Mouse (Mus musculus): ENCODE measurements around the gene Zfp275. TPM values are rescaled to one million over a fixed set of nuclear protein-coding genes. Genes with fewer than 3 reads are reported as not detected.
"Not testable (repeated sequence)": the region's sequence is repeated elsewhere in the genome, so short reads cannot be mapped to it uniquely, and the experiment has no call there.

The Zfp275 gene
- polyA plus RNA-seq, 1 experiment from 2014 or later, result 12.3 TPM

- no peak overlapping the region for H3K27ac ChIP-seq (ENCODE audit: low read depth, low read length)
- H3K9ac ChIP-seq (ENCODE audit: low read depth, low read length), result no peak overlapping the region
- no peaks in the 10 kb centered on the region for H3K9me3 ChIP-seq (replicated peaks; ENCODE audit: control insufficient read depth, low read length)
- H3K4me2 ChIP-seq, result no peak overlapping the region
- no peaks in the 10 kb centered on the region for H3K36me3 ChIP-seq (ENCODE audit: control insufficient read depth, insufficient read depth, low read length)
- no peak for ATAC-seq (replicated peaks; ENCODE audit: insufficient number of reproducible peaks, low FRiP score, low TSS enrichment)
- H3K27me3 ChIP-seq (ENCODE audit: control insufficient read depth, insufficient read depth, low read length), result 0 out of 2 replicates have a peak, but pooled peaks cover 2% of the 10 kb centered on the region
- WGBS (ENCODE audit: insufficient replicate concordance), result 33% methylated on average over 1 of the region's 1 CpGs
- H3K4me3 ChIP-seq (ENCODE audit: low read depth, low read length), result no peak overlapping the region
- no peaks in the 10 kb centered on the region for H3K4me1 ChIP-seq (ENCODE audit: control insufficient read depth, insufficient read depth, low read length)
Measured at GRCm38 (mm10) chrX:73384924-73385323, 42.5 kb downstream of the Zfp275 start.

GRCm38 (mm10) chrX:73391481-73391880 is 49.1 kb downstream of the Zfp275 start:
- H3K4me1 ChIP-seq (ENCODE audit: control insufficient read depth, insufficient read depth, low read length), result no peaks in the 10 kb centered on the region
- H3K4me3 ChIP-seq (ENCODE audit: low read depth, low read length), result no peak overlapping the region
- H3K9ac ChIP-seq (ENCODE audit: low read depth, low read length), result no peak overlapping the region
- no peak for ATAC-seq (replicated peaks; ENCODE audit: insufficient number of reproducible peaks, low FRiP score, low TSS enrichment)
- no peaks in the 10 kb centered on the region for H3K27me3 ChIP-seq (ENCODE audit: control insufficient read depth, insufficient read depth, low read length)
- H3K4me2 ChIP-seq, result no peak overlapping the region
- no peak overlapping the region for H3K27ac ChIP-seq (ENCODE audit: low read depth, low read length)
- no peaks in the 10 kb centered on the region for H3K36me3 ChIP-seq (ENCODE audit: control insufficient read depth, insufficient read depth, low read length)
- H3K9me3 ChIP-seq (replicated peaks; ENCODE audit: control insufficient read depth, low read length), result no peaks in the 10 kb centered on the region
- 73% methylated on average over 4 of the region's 4 CpGs for WGBS (ENCODE audit: insufficient replicate concordance)

GRCm38 (mm10) chrX:73396446-73396845 is 54.0 kb downstream of the Zfp275 start:
- Histone ChIP-seq H3K27me3 (ENCODE audit: control insufficient read depth, insufficient read depth, low read length) (no peaks in the 10 kb centered on the region), H3K4me1 (ENCODE audit: control insufficient read depth, insufficient read depth, low read length) (no peaks in the 10 kb centered on the region), H3K4me3 (ENCODE audit: low read depth, low read length) (no peak overlapping the region), H3K9me3 (replicated peaks; ENCODE audit: control insufficient read depth, low read length) (no peaks in the 10 kb centered on the region), H3K9ac (ENCODE audit: low read depth, low read length) (no peak overlapping the region), H3K27ac (ENCODE audit: low read depth, low read length) (no peak overlapping the region), H3K4me2 (no peak overlapping the region), H3K36me3 (ENCODE audit: control insufficient read depth, insufficient read depth, low read length) (no peaks in the 10 kb centered on the region)
- 100% methylated on average over 1 of the region's 1 CpGs for WGBS (ENCODE audit: insufficient replicate concordance)
- no peak for ATAC-seq (replicated peaks; ENCODE audit: insufficient number of reproducible peaks, low FRiP score, low TSS enrichment)

- H3K36me3 ChIP-seq (ENCODE audit: control insufficient read depth, insufficient read depth, low read length); ATAC-seq (replicated peaks; ENCODE audit: insufficient number of reproducible peaks, low FRiP score, low TSS enrichment); H3K4me2 ChIP-seq; H3K27ac ChIP-seq (ENCODE audit: low read depth, low read length); H3K9ac ChIP-seq (ENCODE audit: low read depth, low read length); H3K4me1 ChIP-seq (ENCODE audit: control insufficient read depth, insufficient read depth, low read length); H3K9me3 ChIP-seq (replicated peaks; ENCODE audit: control insufficient read depth, low read length); H3K27me3 ChIP-seq (ENCODE audit: control insufficient read depth, insufficient read depth, low read length); H3K4me3 ChIP-seq (ENCODE audit: low read depth, low read length): not testable (repeated sequence)
- WGBS (ENCODE audit: insufficient replicate concordance), result 63% methylated on average over 1 of the region's 2 CpGs
Measured at GRCm38 (mm10) chrX:73398636-73399035, 56.2 kb downstream of the Zfp275 start, which contains the start of gene Gm18336. TSS of gene Gm18336 (minus strand) at chrX:73398736.

- Histone ChIP-seq H3K9me3 (replicated peaks; ENCODE audit: control insufficient read depth, low read length) (no peaks in the 10 kb centered on the region), H3K36me3 (ENCODE audit: control insufficient read depth, insufficient read depth, low read length) (no peaks in the 10 kb centered on the region), H3K4me1 (ENCODE audit: control insufficient read depth, insufficient read depth, low read length) (no peaks in the 10 kb centered on the region), H3K4me3 (ENCODE audit: low read depth, low read length) (no peak overlapping the region), H3K9ac (ENCODE audit: low read depth, low read length) (no peak overlapping the region), H3K4me2 (no peak overlapping the region), H3K27me3 (ENCODE audit: control insufficient read depth, insufficient read depth, low read length) (no peaks in the 10 kb centered on the region), H3K27ac (ENCODE audit: low read depth, low read length) (no peak overlapping the region)
- ATAC-seq (replicated peaks; ENCODE audit: insufficient number of reproducible peaks, low FRiP score, low TSS enrichment), result no peak
- 77% methylated on average over 20 of the region's 20 CpGs for WGBS (ENCODE audit: insufficient replicate concordance)
Measured at GRCm38 (mm10) chrX:73400951-73401350, 58.5 kb downstream of the Zfp275 start.

GRCm38 (mm10) chrX:73401616-73402015 is 59.2 kb downstream of the Zfp275 start:
- no peak overlapping the region for H3K27ac ChIP-seq (ENCODE audit: low read depth, low read length)
- no peak overlapping the region for H3K9ac ChIP-seq (ENCODE audit: low read depth, low read length)
- no peaks in the 10 kb centered on the region for H3K27me3 ChIP-seq (ENCODE audit: control insufficient read depth, insufficient read depth, low read length)
- no peaks in the 10 kb centered on the region for H3K36me3 ChIP-seq (ENCODE audit: control insufficient read depth, insufficient read depth, low read length)
- WGBS (ENCODE audit: insufficient replicate concordance), result 87% methylated on average over 12 of the region's 12 CpGs
- no peak overlapping the region for H3K4me3 ChIP-seq (ENCODE audit: low read depth, low read length)
- no peaks in the 10 kb centered on the region for H3K4me1 ChIP-seq (ENCODE audit: control insufficient read depth, insufficient read depth, low read length)
- no peak overlapping the region for H3K4me2 ChIP-seq
- ATAC-seq (replicated peaks; ENCODE audit: insufficient number of reproducible peaks, low FRiP score, low TSS enrichment), result no peak
- no peaks in the 10 kb centered on the region for H3K9me3 ChIP-seq (replicated peaks; ENCODE audit: control insufficient read depth, low read length)

Other genes with a start within 250 kb of the Zfp275 start
- gene Xlr3a, start 245.5 kb upstream of the Zfp275 start, polyA plus RNA-seq (2014; fragmentation: Nextera tagmentation; extraction: Ambion mirVana), result 1.9 and 2.2 TPM in 2 replicates
- gene Gm14685, start 225.6 kb upstream of the Zfp275 start, polyA plus RNA-seq (2014; fragmentation: Nextera tagmentation; extraction: Ambion mirVana), result 0.14 TPM in 1 of 2 replicates, not detected in the other
- not detected in 2 replicates for gene Xlr5b, start 193.8 kb upstream of the Zfp275 start, polyA plus RNA-seq (2014; fragmentation: Nextera tagmentation; extraction: Ambion mirVana)
- gene DXBay18, start 193.2 kb upstream of the Zfp275 start, polyA plus RNA-seq (2014; fragmentation: Nextera tagmentation; extraction: Ambion mirVana), result not detected in 2 replicates
- not detected in 2 replicates for gene Spin2d, start 165.6 kb upstream of the Zfp275 start, polyA plus RNA-seq (2014; fragmentation: Nextera tagmentation; extraction: Ambion mirVana)
- 7.2 and 7.4 TPM in 2 replicates for gene Xlr3b, start 150.4 kb upstream of the Zfp275 start, polyA plus RNA-seq (2014; fragmentation: Nextera tagmentation; extraction: Ambion mirVana)
- 0.44 and 0.76 TPM in 2 replicates for gene Xlr4b, start 128.3 kb upstream of the Zfp275 start, polyA plus RNA-seq (2014; fragmentation: Nextera tagmentation; extraction: Ambion mirVana)
- 8.4 and 9.2 TPM in 2 replicates for gene F8a, start 114.3 kb upstream of the Zfp275 start, polyA plus RNA-seq (2014; fragmentation: Nextera tagmentation; extraction: Ambion mirVana)
- 0.20 and 0.62 TPM in 2 replicates for gene Xlr4c, start 99.5 kb upstream of the Zfp275 start, polyA plus RNA-seq (2014; fragmentation: Nextera tagmentation; extraction: Ambion mirVana)
- not detected in 2 replicates for gene Xlr3c, start 77.2 kb upstream of the Zfp275 start, polyA plus RNA-seq (2014; fragmentation: Nextera tagmentation; extraction: Ambion mirVana)
- not detected in 2 replicates for gene Xlr5a, start 49.6 kb upstream of the Zfp275 start, polyA plus RNA-seq (2014; fragmentation: Nextera tagmentation; extraction: Ambion mirVana)
- gene Xlr5c, start 49.6 kb upstream of the Zfp275 start, polyA plus RNA-seq (2014; fragmentation: Nextera tagmentation; extraction: Ambion mirVana), result not detected in 2 replicates
- gene Gm45015, start 5.8 kb upstream of the Zfp275 start, polyA plus RNA-seq (2014; fragmentation: Nextera tagmentation; extraction: Ambion mirVana), result not detected in 2 replicates
- gene Gm18336, start 56.1 kb downstream of the Zfp275 start, polyA plus RNA-seq (2014; fragmentation: Nextera tagmentation; extraction: Ambion mirVana), result not detected in 2 replicates
- 0.04 TPM in 1 of 2 replicates, not detected in the other for gene Zfp92, start 68.5 kb downstream of the Zfp275 start, polyA plus RNA-seq (2014; fragmentation: Nextera tagmentation; extraction: Ambion mirVana)
- not detected in 2 replicates for gene Trex2, start 92.7 kb downstream of the Zfp275 start, polyA plus RNA-seq (2014; fragmentation: Nextera tagmentation; extraction: Ambion mirVana)
- gene Haus7, start 116.4 kb downstream of the Zfp275 start, polyA plus RNA-seq (2014; fragmentation: Nextera tagmentation; extraction: Ambion mirVana), result 72.7 and 82.8 TPM in 2 replicates
- gene Bgn, start 141.0 kb downstream of the Zfp275 start, polyA plus RNA-seq (2014; fragmentation: Nextera tagmentation; extraction: Ambion mirVana), result 59.2 and 68.0 TPM in 2 replicates
- gene Atp2b3, start 160.5 kb downstream of the Zfp275 start, polyA plus RNA-seq (2014; fragmentation: Nextera tagmentation; extraction: Ambion mirVana), result 0.10 and 0.25 TPM in 2 replicates